Mouse (Mus musculus) bone marrow macrophage, adult 2 months (primary cell): ENCODE data around the gene Nsun7.

Experiments
- CTCF ChIP-seq: IDR thresholded peaks from 2 replicates; pipeline ENCODE4 v1.5.1; 2012; ENCODE audit warnings: low read depth, mild to moderate bottlenecking, low read length, moderate library complexity
- POLR2A ChIP-seq: IDR thresholded peaks from 2 replicates; pipeline ENCODE4 v1.6.1; 2012; ENCODE audit warnings: mild to moderate bottlenecking, low read depth, low read length, borderline replicate concordance

DNA sequence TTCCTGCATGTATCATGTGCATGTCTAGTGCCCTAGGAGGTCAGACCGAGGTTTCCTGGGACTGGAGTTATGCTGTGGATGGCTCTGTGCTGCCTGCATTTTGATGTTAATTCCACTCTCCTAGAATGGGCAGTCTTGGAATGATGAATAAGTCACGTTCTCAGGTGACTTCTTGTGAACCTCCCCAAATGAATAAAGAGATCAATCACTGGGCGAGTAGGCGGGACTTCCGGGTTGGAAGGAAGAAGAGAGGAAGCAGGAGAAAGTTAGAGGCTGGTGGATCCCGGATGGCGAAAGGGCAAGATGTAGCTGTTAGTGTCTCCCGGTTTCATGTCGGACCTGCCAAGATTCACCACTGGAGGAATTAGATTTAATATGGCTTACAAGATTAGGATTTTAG, 82.6 kb downstream of the Nsun7 start:
- TF ChIP-seq CTCF (no peak), POLR2A (no peak)
